Mouse (Mus musculus) lung, postnatal 0 days (tissue): Measurements from ENCODE around the gene Arhgef18.

Experiments used
- CTCF ChIP-seq: IDR thresholded peaks from 2 replicates; pipeline ENCODE4 v1.5.1; 2016; ENCODE audit warnings: antibody characterized with exemption, mild to moderate bottlenecking
- EP300 ChIP-seq: IDR thresholded peaks from 2 replicates; pipeline ENCODE4 v1.6.1; 2016; ENCODE audit warnings: antibody characterized with exemption, mild to moderate bottlenecking, control low read depth

DNA sequence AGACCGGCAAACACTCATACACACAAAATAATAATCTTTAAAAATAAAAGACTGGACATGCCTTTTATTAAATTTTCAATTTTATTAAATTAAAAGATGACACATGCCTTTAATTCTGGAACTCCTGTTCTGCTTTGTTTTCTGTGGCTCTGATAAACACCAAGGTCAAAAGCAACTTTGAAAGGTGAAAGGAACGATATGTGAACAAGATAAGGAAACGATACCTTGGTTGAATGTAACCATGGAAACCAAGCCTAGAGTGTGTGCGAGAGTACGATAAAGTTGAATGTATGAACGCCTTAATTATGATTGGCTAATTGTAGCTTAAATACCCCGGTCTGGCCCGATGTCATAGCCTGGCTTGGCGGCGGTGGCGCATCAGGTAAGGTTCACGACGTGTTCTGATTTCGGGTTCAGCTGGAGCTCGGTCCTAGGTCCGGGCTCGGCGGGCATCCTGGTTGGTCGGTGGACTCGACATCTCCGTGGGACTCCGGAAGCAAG, 89.5 kb downstream of the Arhgef18 start:
- TF ChIP-seq CTCF (no peak), EP300 (no peak)
